Mouse (Mus musculus): Measurements from ENCODE around the gene Gm49337.

Gene Gm49337

DNA sequence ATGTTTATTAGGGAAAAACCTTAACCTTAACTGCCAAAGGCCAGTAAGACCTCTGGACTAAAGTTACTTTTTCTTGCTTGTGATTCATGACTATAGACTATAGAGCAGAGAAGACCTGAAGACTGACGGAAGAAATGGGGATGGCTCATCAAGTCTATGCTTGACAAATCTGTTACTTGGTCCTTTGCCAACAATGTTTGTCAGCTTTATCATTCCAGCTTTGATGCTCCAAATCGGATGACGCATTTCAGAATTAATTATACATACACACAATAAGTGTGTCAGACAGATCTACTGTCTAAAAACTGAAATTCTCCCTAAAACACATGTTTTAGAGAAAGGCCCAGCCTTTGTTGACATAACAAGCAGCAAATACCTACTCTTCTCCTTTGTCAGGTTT lies 156.1 kb downstream of the Gm49337 start:
- DNase-seq (ENCODE audit: low read depth, low spot score), result no peak

DNA sequence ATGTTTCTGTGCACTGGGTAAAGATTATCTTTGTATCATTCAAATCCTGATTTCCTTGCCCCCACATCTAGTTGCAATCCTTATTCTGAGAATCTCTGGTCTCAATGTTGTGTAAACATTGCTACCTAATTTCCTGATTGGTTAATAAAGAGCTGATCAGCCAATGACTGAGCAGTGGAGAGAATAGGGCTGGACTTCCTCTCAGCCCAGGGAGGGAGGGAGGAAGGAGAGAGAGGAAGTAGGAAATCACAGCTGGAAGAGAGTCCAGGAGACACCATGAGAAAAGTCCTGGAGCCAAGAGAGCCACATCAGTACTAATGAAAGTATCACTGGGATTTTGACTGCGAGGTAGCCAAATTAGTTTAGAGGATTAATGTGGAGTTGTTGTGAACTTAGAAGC lies 163.1 kb downstream of the Gm49337 start:
- no peak for DNase-seq (ENCODE audit: low read depth, low spot score)

DNA sequence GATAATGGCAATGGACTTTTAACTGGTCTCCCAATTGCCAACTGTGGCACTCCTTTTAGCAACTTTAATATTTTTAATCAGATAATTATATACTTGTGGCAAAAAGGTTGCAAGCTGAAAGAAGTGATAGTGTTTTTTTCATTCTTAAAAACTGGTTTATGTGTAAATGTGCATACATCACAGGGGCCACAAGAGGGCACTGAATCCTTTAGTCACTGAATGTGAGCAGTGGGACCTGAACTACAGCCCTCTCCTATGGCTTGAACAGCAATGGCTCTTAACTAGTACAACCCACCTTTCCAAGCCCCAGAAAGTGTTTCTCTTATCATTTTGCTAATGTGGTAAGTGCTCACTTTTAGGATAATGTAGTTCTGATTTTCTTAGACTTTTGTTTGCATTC lies 168.9 kb downstream of the Gm49337 start:
- peak; percentile 58 for DNase-seq (ENCODE audit: low read depth, low spot score)

Data from forelimb bud, embryonic 11.5 days (tissue).